Mouse (Mus musculus): ENCODE data around the gene Mt3. TPM values are rescaled to one million over a fixed set of nuclear protein-coding genes. Genes with fewer than 3 reads are reported as not detected.

Mt3 gene
- polyA plus RNA-seq (2012; fragmentation: generic; extraction: Trizol), result not detected
- long read RNA-seq, experiment 1, result 0 reads
- long read RNA-seq, experiment 2, result 0 reads

DNA sequence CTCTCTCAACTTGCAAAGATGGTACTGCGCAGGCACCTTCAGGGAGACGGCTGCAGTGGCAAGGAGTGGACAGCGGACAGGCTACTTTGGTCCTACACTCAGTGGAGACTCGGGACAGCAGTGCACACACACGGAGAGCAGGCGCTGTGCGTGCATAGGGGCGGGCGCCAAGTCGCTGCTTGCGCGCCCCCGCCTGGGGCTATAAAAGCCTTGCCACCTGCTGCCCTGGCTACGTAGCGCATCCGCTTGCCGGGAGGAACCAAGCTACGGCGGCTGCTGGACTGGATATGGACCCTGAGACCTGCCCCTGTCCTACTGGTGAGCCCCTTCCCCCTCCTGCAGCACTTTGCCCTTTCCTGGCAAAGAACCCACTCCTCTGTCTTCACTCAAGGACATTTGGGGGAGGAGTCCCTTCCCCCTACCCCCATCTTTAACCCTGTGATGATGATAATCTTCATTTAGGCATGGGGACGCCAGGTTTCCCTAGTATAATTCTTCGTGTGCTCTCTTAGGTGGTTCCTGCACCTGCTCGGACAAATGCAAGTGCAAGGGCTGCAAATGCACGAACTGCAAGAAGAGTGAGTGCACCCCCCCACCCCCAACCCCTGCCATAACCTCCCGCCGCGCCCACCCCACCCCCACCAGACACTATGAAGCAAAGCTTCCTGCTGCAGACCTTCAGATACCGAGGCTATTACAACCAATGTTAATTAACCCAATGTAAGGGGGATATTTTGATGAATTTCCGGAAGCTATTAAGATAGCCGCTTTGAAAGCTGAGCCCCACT, at the start of gene Mt3:
Gene Mt3 (plus strand): TSS at position 95 of the 788 bp plus-strand sequence.
- TF ChIP-seq CTCF (IDR thresholded peaks at IDR 0.05; ENCODE audit: control insufficient read depth, insufficient read depth, insufficient read length) (no peak), MYOG (IDR thresholded peaks at IDR 0.05; ENCODE audit: control insufficient read depth, extremely low read depth, insufficient read length) (no peak), FOSL1 (IDR thresholded peaks at IDR 0.05; ENCODE audit: insufficient read depth, low read length, poor library complexity, severe bottlenecking) (no peak), USF1 (IDR thresholded peaks at IDR 0.05; ENCODE audit: low read depth) (no peak), MYOD1 (IDR thresholded peaks at IDR 0.05; ENCODE audit: control insufficient read depth, insufficient read length, low read depth) (no peak), CEBPB (IDR thresholded peaks at IDR 0.05; ENCODE audit: low read depth) (no peak), MAX (IDR thresholded peaks at IDR 0.05) (no peak)
- Histone ChIP-seq H3K36me3 (ENCODE audit: control insufficient read depth, insufficient read depth) (no peaks in the 10 kb centered on the region), H3K4me3 (ENCODE audit: insufficient read depth, poor library complexity, severe bottlenecking) (no peak within 1 kb of the TSS), H3K79me3 (ENCODE audit: low read depth) (no peaks in the 10 kb centered on the region), H3K27me3 (ENCODE audit: control insufficient read depth, insufficient read depth, insufficient read length) (no peaks in the 10 kb centered on the region), H3ac (ENCODE audit: control insufficient read depth, insufficient read length, low read depth) (no peak within 1 kb of the TSS), H3K79me2 (ENCODE audit: control insufficient read depth, insufficient read depth) (no peaks in the 10 kb centered on the region)

- Histone ChIP-seq H3K4me3 (ENCODE audit: insufficient read depth, poor library complexity, severe bottlenecking) (no peak overlapping the region), H3K79me3 (ENCODE audit: low read depth) (no peaks in the 10 kb centered on the region), H3K27me3 (ENCODE audit: control insufficient read depth, insufficient read depth, insufficient read length) (no peaks in the 10 kb centered on the region), H3K36me3 (ENCODE audit: control insufficient read depth, insufficient read depth) (no peaks in the 10 kb centered on the region), H3ac (ENCODE audit: control insufficient read depth, insufficient read length, low read depth) (no peak overlapping the region), H3K79me2 (ENCODE audit: control insufficient read depth, insufficient read depth) (no peaks in the 10 kb centered on the region)
- no peak for TF ChIP-seq USF1 (IDR thresholded peaks at IDR 0.05; ENCODE audit: low read depth)
- TF ChIP-seq FOSL1 (IDR thresholded peaks at IDR 0.05; ENCODE audit: insufficient read depth, low read length, poor library complexity, severe bottlenecking), result no peak
- no peak for TF ChIP-seq MYOG (IDR thresholded peaks at IDR 0.05; ENCODE audit: control insufficient read depth, extremely low read depth, insufficient read length)
- no peak for TF ChIP-seq MYOD1 (IDR thresholded peaks at IDR 0.05; ENCODE audit: control insufficient read depth, insufficient read length, low read depth)
- TF ChIP-seq MAX (IDR thresholded peaks at IDR 0.05), result no peak
- no peak for TF ChIP-seq CTCF (IDR thresholded peaks at IDR 0.05; ENCODE audit: control insufficient read depth, insufficient read depth, insufficient read length)
- no peak for TF ChIP-seq CEBPB (IDR thresholded peaks at IDR 0.05; ENCODE audit: low read depth)
Measured at GRCm38 (mm10) chr8:94104146-94104545, 48.3 kb upstream of the Mt3 start.

DNA sequence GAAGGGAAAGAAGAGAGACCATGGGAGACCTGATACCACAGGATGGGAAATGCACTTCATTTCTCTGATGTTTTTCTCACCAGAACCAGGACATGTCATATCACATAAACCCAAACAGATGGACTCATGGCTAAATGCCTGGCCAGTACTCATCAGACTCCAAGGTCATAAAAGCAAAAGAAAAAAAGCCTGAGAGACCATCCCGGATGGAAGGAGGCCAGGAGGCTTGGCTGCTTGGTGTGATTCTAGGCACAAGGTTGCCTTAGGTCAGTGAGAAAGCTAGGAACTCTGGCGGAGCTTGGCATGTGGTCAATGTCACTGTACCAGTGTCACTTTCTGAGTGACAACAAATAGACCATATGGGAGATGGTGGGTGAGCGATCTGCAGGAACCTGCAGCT, 44.5 kb upstream of the Mt3 start:
- no peaks in the 10 kb centered on the region for H3K27me3 ChIP-seq (ENCODE audit: control insufficient read depth, insufficient read depth, insufficient read length)
- no peak for TF ChIP-seq CTCF (IDR thresholded peaks at IDR 0.05; ENCODE audit: control insufficient read depth, insufficient read depth, insufficient read length)
- no peak for TF ChIP-seq MYOD1 (IDR thresholded peaks at IDR 0.05; ENCODE audit: control insufficient read depth, insufficient read length, low read depth)
- TF ChIP-seq MAX (IDR thresholded peaks at IDR 0.05), result peak; percentile 39
- TF ChIP-seq CEBPB (IDR thresholded peaks at IDR 0.05; ENCODE audit: low read depth), result no peak
- H3K79me3 ChIP-seq (ENCODE audit: low read depth), result no peaks in the 10 kb centered on the region

GRCm38 (mm10) chr8:94109396-94109795, 43.0 kb upstream of the Mt3 start:
- Histone ChIP-seq H3K4me3 (ENCODE audit: insufficient read depth, poor library complexity, severe bottlenecking) (no peak overlapping the region), H3K36me3 (ENCODE audit: control insufficient read depth, insufficient read depth) (no peaks in the 10 kb centered on the region), H3K79me3 (ENCODE audit: low read depth) (no peaks in the 10 kb centered on the region), H3K27me3 (ENCODE audit: control insufficient read depth, insufficient read depth, insufficient read length) (no peaks in the 10 kb centered on the region), H3K79me2 (ENCODE audit: control insufficient read depth, insufficient read depth) (no peaks in the 10 kb centered on the region), H3ac (ENCODE audit: control insufficient read depth, insufficient read length, low read depth) (no peak overlapping the region)
- no peak for TF ChIP-seq CEBPB (IDR thresholded peaks at IDR 0.05; ENCODE audit: low read depth)
- TF ChIP-seq MYOD1 (IDR thresholded peaks at IDR 0.05; ENCODE audit: control insufficient read depth, insufficient read length, low read depth), result no peak
- TF ChIP-seq MAX (IDR thresholded peaks at IDR 0.05), result no peak
- no peak for TF ChIP-seq CTCF (IDR thresholded peaks at IDR 0.05; ENCODE audit: control insufficient read depth, insufficient read depth, insufficient read length)

More for the DNA sequence above, 44.5 kb upstream of the Mt3 start:
- no peak overlapping the region for H3ac ChIP-seq (ENCODE audit: control insufficient read depth, insufficient read length, low read depth)
- H3K36me3 ChIP-seq (ENCODE audit: control insufficient read depth, insufficient read depth), result no peaks in the 10 kb centered on the region
- H3K4me3 ChIP-seq (ENCODE audit: insufficient read depth, poor library complexity, severe bottlenecking), result no peak overlapping the region
- H3K79me2 ChIP-seq (ENCODE audit: control insufficient read depth, insufficient read depth), result no peaks in the 10 kb centered on the region

DNA sequence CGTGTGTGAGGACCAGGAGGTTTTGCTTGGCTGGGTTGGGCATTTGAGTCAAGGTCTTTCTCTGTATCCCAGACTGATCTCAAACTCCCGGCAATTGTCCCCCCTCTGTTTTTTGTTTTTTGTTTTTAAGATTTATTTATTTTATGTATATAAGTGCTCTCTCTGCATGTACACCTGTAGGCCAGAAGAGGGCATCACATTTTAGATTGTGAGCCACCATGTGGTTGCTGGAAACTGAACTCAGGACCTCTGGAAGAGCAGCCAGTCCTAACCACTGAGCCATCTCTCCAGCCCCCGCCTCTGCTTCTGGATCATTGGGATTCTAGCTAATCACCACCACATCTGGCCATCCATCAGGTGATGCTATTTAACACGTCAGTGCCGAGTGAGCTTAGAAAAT, 42.6 kb upstream of the Mt3 start:
- no peaks in the 10 kb centered on the region for H3K36me3 ChIP-seq (ENCODE audit: control insufficient read depth, insufficient read depth)
- TF ChIP-seq MAX (IDR thresholded peaks at IDR 0.05), result no peak
- H3K27me3 ChIP-seq (ENCODE audit: control insufficient read depth, insufficient read depth, insufficient read length), result no peaks in the 10 kb centered on the region
- H3K79me3 ChIP-seq (ENCODE audit: low read depth), result no peaks in the 10 kb centered on the region
- H3ac ChIP-seq (ENCODE audit: control insufficient read depth, insufficient read length, low read depth), result no peak overlapping the region
- H3K79me2 ChIP-seq (ENCODE audit: control insufficient read depth, insufficient read depth), result no peaks in the 10 kb centered on the region
- H3K4me3 ChIP-seq (ENCODE audit: insufficient read depth, poor library complexity, severe bottlenecking), result no peak overlapping the region

DNA sequence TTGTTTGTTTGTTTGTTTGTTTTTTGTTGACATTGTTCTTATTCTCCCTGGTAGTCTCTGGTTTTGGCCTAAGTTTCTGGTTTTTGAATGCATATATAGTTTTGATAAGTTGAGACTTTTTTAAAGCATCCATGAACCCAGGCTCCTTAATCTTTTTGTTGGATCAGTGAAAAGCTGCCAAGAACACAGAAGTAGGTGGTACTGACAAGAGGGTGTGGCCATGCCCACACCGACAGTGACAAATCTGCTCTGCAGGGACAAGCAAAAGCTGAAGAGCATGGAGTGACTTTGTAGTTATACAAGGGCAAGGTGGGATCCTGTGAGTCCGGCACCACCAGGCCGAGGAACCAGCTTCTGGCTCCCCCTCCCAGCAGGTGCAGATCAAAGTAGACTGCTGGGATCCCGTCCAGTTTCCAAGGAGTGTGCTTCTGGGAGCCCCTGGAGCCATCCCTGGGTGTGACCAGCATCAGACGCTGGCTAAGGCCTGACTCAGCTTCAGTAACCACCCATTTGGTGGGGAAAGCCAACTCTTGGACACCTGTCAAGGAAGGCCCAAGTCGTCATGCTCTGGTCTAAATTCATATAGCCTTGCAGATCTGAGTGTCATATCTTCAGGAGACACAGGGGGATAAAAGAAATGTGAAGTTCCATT, 41.8 kb upstream of the Mt3 start:
- H3ac ChIP-seq (ENCODE audit: control insufficient read depth, insufficient read length, low read depth), result no peak overlapping the region
- no peaks in the 10 kb centered on the region for H3K36me3 ChIP-seq (ENCODE audit: control insufficient read depth, insufficient read depth)
- no peaks in the 10 kb centered on the region for H3K79me2 ChIP-seq (ENCODE audit: control insufficient read depth, insufficient read depth)
- H3K79me3 ChIP-seq (ENCODE audit: low read depth), result no peaks in the 10 kb centered on the region
- no peak overlapping the region for H3K4me3 ChIP-seq (ENCODE audit: insufficient read depth, poor library complexity, severe bottlenecking)
- TF ChIP-seq MYOD1 (IDR thresholded peaks at IDR 0.05; ENCODE audit: control insufficient read depth, insufficient read length, low read depth) (no peak), CEBPB (IDR thresholded peaks at IDR 0.05; ENCODE audit: low read depth) (no peak), MYOG (IDR thresholded peaks at IDR 0.05; ENCODE audit: control insufficient read depth, extremely low read depth, insufficient read length) (no peak), FOSL1 (IDR thresholded peaks at IDR 0.05; ENCODE audit: insufficient read depth, low read length, poor library complexity, severe bottlenecking) (no peak), USF1 (IDR thresholded peaks at IDR 0.05; ENCODE audit: low read depth) (no peak), MAX (IDR thresholded peaks at IDR 0.05) (no peak)
- no peaks in the 10 kb centered on the region for H3K27me3 ChIP-seq (ENCODE audit: control insufficient read depth, insufficient read depth, insufficient read length)
